Mouse (Mus musculus): ENCODE results near the gene Wfs1. TPM values are rescaled to one million over a fixed set of nuclear protein-coding genes. Genes with fewer than 3 reads are reported as not detected.
A peak's percentile ranks its signal among the peaks of the same experiment; 100 is the strongest.
"Not testable (repeated sequence)": the region's sequence is repeated elsewhere in the genome, so short reads cannot be mapped to it uniquely, and the experiment has no call there.

Gene Wfs1
- total and polyA plus RNA-seq, 3 experiments = 72.3 to 99.7 (median 82.3) TPM

DNA sequence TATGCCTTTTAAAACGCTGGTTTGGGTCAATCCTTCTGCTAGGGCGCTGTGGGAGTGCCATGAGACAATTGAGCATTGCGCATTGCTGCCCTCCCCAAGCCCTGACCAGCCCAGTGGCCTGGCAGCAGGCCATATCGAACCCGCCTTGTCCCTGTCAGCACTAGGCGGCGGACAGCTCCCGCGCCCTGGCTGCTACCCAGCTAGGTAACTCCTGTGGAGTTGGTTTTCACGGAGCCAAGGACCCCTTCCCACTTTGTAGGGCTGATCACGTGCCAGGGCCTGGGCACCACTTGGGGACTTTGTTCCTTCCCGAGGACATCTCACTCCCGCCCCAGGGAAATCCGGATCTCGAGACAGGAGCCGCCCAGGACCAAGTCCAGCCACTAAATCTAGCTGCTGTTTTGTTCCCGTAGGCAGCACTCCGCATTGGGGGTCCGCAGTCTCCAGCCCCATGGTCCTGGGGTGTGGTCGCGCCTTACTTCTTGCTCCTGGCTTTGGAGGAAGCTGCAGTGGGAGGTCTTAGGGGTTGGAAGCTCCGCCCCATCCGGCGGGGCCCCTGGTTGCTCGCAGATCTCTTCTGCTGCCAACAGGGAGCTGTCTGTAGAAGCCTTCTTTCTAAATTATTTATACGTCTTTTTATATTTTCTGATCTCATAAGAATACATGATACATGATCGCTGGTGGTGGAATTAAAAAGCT, 26.8 kb upstream of the Wfs1 start:
- Histone ChIP-seq H3K4me3 (no peak overlapping the region), H3K79me2 (replicated peaks; ENCODE audit: control insufficient read depth, insufficient read depth, low read length) (no peaks in the 10 kb centered on the region), H3K27ac (no peak overlapping the region), H3K4me1 (ENCODE audit: control insufficient read depth, insufficient read depth, low read length) (no peaks in the 10 kb centered on the region), H3K36me3 (ENCODE audit: control insufficient read depth, insufficient read depth, low read length) (no peaks in the 10 kb centered on the region), H3K9ac (ENCODE audit: low read depth, low read length) (no peak overlapping the region), H3K27me3 (ENCODE audit: control insufficient read depth, insufficient read depth, low read length) (peaks cover 2% of the 10 kb centered on the region; the same call in 1 of the 2 replicates)
- TF ChIP-seq EP300 (IDR thresholded peaks at IDR 0.05; ENCODE audit: insufficient read depth, low read depth, low read length) (no peak), CTCF (IDR thresholded peaks at IDR 0.05) (no peak), POLR2A (IDR thresholded peaks at IDR 0.05; ENCODE audit: insufficient read depth, low read depth, low read length) (no peak)
- intact Hi-C loops (cut with DNase I) = no loop called here
- WGBS = 8% methylated on average over 27 of the region's 27 CpGs
- peak in 1 of 2 experiments; percentile 37 for DNase-seq

DNA sequence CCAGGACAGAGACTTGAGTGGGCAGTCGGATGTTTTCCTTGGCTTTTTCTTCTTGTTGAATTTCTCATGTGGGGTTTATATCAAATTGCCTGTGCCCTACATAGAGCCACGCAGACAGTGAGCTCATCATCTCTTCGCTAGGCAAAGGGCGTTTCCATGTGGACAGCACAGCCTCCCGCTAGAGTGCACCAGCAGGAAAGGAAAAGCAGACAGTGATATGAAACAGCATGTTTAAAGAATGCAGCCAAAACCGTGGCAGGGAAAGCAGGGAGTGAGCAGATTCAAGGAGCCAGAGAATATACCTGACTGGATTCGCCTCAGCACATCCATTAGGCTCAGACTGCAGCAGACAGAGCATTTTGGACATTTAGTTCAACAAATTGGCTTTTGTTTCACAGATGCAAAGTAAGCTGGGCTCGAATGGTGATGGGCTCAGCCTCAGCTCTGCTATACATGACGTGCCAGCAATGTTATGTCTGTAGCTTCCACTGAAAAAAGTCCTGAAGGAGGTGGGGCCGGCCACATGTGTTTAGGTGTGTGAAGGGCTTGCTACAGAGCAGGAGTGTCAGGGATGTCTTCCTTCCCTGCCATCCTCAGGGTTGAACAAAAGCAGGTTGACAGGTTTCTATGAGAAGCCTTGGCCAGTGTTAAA, 21.8 kb upstream of the Wfs1 start:
- intact Hi-C loops (cut with DNase I) = no loop called here
- no peaks in the 10 kb centered on the region for H3K4me1 ChIP-seq (ENCODE audit: control insufficient read depth, insufficient read depth, low read length)
- no peaks in the 10 kb centered on the region for H3K79me2 ChIP-seq (replicated peaks; ENCODE audit: control insufficient read depth, insufficient read depth, low read length)
- WGBS = 59% methylated on average over 10 of the region's 10 CpGs
- H3K4me3 ChIP-seq = no peak overlapping the region
- TF ChIP-seq POLR2A (IDR thresholded peaks at IDR 0.05; ENCODE audit: insufficient read depth, low read depth, low read length) = no peak
- no peak for TF ChIP-seq CTCF (IDR thresholded peaks at IDR 0.05)
- TF ChIP-seq EP300 (IDR thresholded peaks at IDR 0.05; ENCODE audit: insufficient read depth, low read depth, low read length) = no peak
- H3K36me3 ChIP-seq (ENCODE audit: control insufficient read depth, insufficient read depth, low read length) = no peaks in the 10 kb centered on the region
- H3K9ac ChIP-seq (ENCODE audit: low read depth, low read length) = no peak overlapping the region
- no peak for DNase-seq
- H3K27me3 ChIP-seq (ENCODE audit: control insufficient read depth, insufficient read depth, low read length) = peaks cover 2% of the 10 kb centered on the region; the same call in 1 of the 2 replicates
- no peak overlapping the region for H3K27ac ChIP-seq

DNA sequence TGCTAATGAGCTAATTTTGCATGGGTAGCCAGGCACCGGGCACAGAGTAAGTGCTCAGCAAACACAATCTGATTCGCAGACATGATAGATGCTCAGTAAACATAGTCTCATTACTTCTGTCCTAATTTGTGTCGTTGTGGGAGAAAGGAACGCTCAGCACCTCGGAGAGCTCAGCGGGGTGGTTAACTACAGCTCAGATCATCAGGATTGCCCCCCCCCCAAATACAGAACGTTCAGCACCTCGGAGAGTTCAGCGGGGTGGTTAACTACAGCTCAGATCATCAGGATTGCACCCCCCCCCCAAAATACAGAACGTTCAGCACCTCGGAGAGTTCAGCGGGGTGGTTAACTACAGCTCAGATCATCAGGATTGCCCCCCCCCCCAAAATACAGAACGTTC, 20.8 kb upstream of the Wfs1 start:
- 19% methylated on average over 13 of the region's 13 CpGs for WGBS
- H3K27ac ChIP-seq; H3K79me2 ChIP-seq (replicated peaks; ENCODE audit: control insufficient read depth, insufficient read depth, low read length); intact Hi-C loops (cut with DNase I); H3K4me1 ChIP-seq (ENCODE audit: control insufficient read depth, insufficient read depth, low read length); H3K4me3 ChIP-seq; H3K9ac ChIP-seq (ENCODE audit: low read depth, low read length); DNase-seq; H3K36me3 ChIP-seq (ENCODE audit: control insufficient read depth, insufficient read depth, low read length); H3K27me3 ChIP-seq (ENCODE audit: control insufficient read depth, insufficient read depth, low read length): not testable (repeated sequence)

DNA sequence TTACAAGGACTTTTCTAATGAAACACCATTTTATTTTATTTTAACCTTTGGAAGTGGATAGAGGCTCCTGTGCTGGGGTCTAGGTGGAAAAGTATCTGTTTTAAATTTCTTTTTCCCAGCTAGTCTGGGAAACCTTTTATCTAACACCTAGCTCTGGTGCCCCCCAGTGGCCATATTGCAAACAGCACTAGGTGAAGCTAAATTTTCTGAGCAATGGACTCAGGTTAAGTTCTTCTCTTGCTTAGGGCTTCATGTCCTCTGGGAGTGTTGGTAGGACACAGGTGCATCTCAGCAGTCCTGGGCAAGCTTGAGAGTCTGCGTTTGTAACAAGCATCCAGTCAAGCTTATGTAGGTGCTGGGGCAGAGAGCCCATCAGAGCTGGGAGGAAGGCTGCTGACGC, 13.0 kb upstream of the Wfs1 start:
- intact Hi-C loops (cut with DNase I) = loop anchor here (1.0 to 5.0 kb wide), 3 partner anchors 43 to 165 kb away; no protein-coding TSS in a partner anchor
- WGBS = 50% methylated on average over 2 of the region's 2 CpGs
- no peak overlapping the region for H3K9ac ChIP-seq (ENCODE audit: low read depth, low read length)
- TF ChIP-seq CTCF (IDR thresholded peaks at IDR 0.05) = peak; percentile 93
- no peak for TF ChIP-seq POLR2A (IDR thresholded peaks at IDR 0.05; ENCODE audit: insufficient read depth, low read depth, low read length)
- H3K36me3 ChIP-seq (ENCODE audit: control insufficient read depth, insufficient read depth, low read length) = no peaks in the 10 kb centered on the region
- H3K79me2 ChIP-seq (replicated peaks; ENCODE audit: control insufficient read depth, insufficient read depth, low read length) = no peaks in the 10 kb centered on the region
- H3K4me3 ChIP-seq = no peak overlapping the region
- H3K4me1 ChIP-seq (ENCODE audit: control insufficient read depth, insufficient read depth, low read length) = no peaks in the 10 kb centered on the region
- H3K27ac ChIP-seq = no peak overlapping the region
- peak; percentile 47 to 82 for DNase-seq
- H3K27me3 ChIP-seq (ENCODE audit: control insufficient read depth, insufficient read depth, low read length) = no peaks in the 10 kb centered on the region

DNA sequence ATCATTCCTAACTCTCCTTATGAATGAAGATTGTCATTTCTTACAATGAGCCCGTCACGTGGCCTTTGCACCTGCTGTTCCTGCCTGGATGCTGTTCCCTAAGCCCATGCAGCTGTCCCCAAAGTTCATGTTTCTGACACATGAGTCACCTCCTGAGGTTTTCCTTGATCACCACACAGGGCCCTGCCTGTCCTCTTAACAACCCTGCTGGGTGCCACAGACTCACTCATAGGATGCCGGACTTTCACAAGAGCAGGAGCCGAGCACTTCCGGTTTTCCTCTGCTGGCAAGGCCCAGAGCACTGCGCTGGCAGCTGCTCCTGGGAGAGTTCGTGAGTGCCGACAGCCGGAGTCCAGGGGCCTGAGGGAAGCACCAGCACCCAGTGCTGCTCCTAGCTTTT, 12.0 kb upstream of the Wfs1 start:
- H3K27me3 ChIP-seq (ENCODE audit: control insufficient read depth, insufficient read depth, low read length) = no peaks in the 10 kb centered on the region
- intact Hi-C loops (cut with DNase I) = loop anchor here (5.0 kb wide), 1 partner anchor 164 kb away; no protein-coding TSS in a partner anchor
- no peaks in the 10 kb centered on the region for H3K36me3 ChIP-seq (ENCODE audit: control insufficient read depth, insufficient read depth, low read length)
- no peak overlapping the region for H3K9ac ChIP-seq (ENCODE audit: low read depth, low read length)
- 66% methylated on average over 9 of the region's 9 CpGs for WGBS
- H3K4me3 ChIP-seq = no peak overlapping the region
- no peaks in the 10 kb centered on the region for H3K79me2 ChIP-seq (replicated peaks; ENCODE audit: control insufficient read depth, insufficient read depth, low read length)
- DNase-seq = no peak
- H3K4me1 ChIP-seq (ENCODE audit: control insufficient read depth, insufficient read depth, low read length) = no peaks in the 10 kb centered on the region
- H3K27ac ChIP-seq = no peak overlapping the region
- TF ChIP-seq POLR2A (IDR thresholded peaks at IDR 0.05; ENCODE audit: insufficient read depth, low read depth, low read length) (no peak), EP300 (IDR thresholded peaks at IDR 0.05; ENCODE audit: insufficient read depth, low read depth, low read length) (no peak)

DNA sequence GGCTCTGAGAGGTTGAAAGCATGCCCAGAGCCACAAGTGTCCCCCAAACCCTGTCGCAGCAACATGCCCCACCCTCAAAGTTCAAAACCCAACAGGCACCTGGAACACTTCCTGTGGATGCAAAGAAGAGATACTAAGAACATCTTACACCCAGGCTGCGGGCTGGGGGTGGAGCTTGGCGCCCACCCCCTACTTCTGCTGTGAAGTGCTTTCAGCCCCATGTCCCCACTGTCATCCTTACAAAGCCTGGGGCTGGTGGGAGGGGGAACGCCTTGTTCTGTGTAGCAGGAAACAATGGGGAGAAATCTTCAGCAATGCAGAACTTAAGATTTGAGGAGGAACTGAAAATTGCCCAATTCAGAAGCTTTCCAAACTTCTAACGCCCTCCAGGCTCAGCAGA, 9.0 kb upstream of the Wfs1 start:
- peak in 1 of 2 experiments; percentile 38 for DNase-seq
- no peaks in the 10 kb centered on the region for H3K4me1 ChIP-seq (ENCODE audit: control insufficient read depth, insufficient read depth, low read length)
- no peaks in the 10 kb centered on the region for H3K27me3 ChIP-seq (ENCODE audit: control insufficient read depth, insufficient read depth, low read length)
- H3K27ac ChIP-seq = no peak overlapping the region
- WGBS = 38% methylated on average over 5 of the region's 5 CpGs
- no peaks in the 10 kb centered on the region for H3K36me3 ChIP-seq (ENCODE audit: control insufficient read depth, insufficient read depth, low read length)
- no peaks in the 10 kb centered on the region for H3K79me2 ChIP-seq (replicated peaks; ENCODE audit: control insufficient read depth, insufficient read depth, low read length)
- no peak overlapping the region for H3K9ac ChIP-seq (ENCODE audit: low read depth, low read length)
- intact Hi-C loops (cut with DNase I) = no loop called here
- no peak for TF ChIP-seq POLR2A (IDR thresholded peaks at IDR 0.05; ENCODE audit: insufficient read depth, low read depth, low read length)
- no peak for TF ChIP-seq EP300 (IDR thresholded peaks at IDR 0.05; ENCODE audit: insufficient read depth, low read depth, low read length)
- TF ChIP-seq CTCF (IDR thresholded peaks at IDR 0.05) = no peak
- H3K4me3 ChIP-seq = no peak overlapping the region
